In the genomic region with DNA sequence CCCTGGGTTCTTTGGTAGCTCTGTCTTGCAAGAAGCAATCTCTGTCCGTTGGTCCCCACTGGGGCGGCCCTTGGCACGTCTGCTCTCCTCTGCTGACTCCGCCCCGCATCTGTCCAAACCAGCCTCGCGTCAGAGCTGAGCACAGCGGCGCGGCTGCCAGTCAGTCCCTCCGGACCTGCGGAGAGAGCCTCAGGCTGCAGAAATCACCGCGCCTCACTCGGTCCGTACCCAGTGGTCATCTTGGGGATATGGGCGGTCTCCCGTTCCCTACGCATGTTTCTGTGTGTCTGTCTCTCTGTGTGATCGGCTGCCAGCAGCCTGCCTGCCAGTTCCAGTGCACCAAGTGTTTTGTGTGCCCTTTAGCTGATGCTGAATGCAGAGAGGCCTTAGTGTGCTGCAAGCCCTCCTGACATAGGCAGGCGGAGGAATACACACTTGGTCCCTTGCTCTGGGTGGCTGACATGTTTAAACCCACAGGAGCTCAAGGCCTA, we compare ENCODE assay signal across 8 mouse cellular contexts. TPM values are rescaled to one million over a fixed set of nuclear protein-coding genes. Genes with fewer than 3 reads are reported as not detected.
DNase-seq lines count a peak whose midpoint lies in the region; ATAC-seq and TF ChIP-seq lines count a peak whose summit lies in the region.

A gene (plus strand): TSS at position 116 of the 491 bp plus-strand sequence.

- peak; percentile 90 for DNase-seq in brain, adult 2 months (ENCODE audit: low read depth, low spot score)
- peak; percentile 87 for DNase-seq in embryonic facial prominence, embryonic 14.5 days (ENCODE audit: low spot score)
- DNase-seq in heart, adult 9 months (ENCODE audit: low spot score in 2 of 2), result peak; percentile 27 to 59
- peak; percentile 69 for DNase-seq in limb, embryonic 11.5 days (ENCODE audit: low spot score)
- peak; percentile 51 for DNase-seq in stomach, postnatal 0 days (ENCODE audit: low spot score)

- H3K4me3 ChIP-seq in embryonic facial prominence, embryonic 14.5 days (ENCODE audit: low read depth, low read length), result peak within 1 kb of the TSS; percentile 43
- peak within 1 kb of the TSS; percentile 36 for H3K4me3 ChIP-seq in kidney, embryonic 14.5 days (ENCODE audit: low read length)
- H3K4me3 ChIP-seq in limb, embryonic 11.5 days (ENCODE audit: low read depth, low read length), result peak within 1 kb of the TSS; percentile 31
- peak within 1 kb of the TSS; percentile 47 for H3K4me3 ChIP-seq in midbrain, embryonic 15.5 days
- peak within 1 kb of the TSS; percentile 30 for H3K4me3 ChIP-seq in stomach, postnatal 0 days (ENCODE audit: low read depth, low read length)

- H3K9ac ChIP-seq in embryonic facial prominence, embryonic 14.5 days (ENCODE audit: low read depth, low read length), result peak within 1 kb of the TSS; percentile 66
- peak within 1 kb of the TSS; percentile 40; the same call in 1 of the 2 replicates for H3K9ac ChIP-seq in kidney, embryonic 14.5 days (ENCODE audit: low read depth, low read length)
- peak within 1 kb of the TSS; percentile 45; the same call in 1 of the 2 replicates for H3K9ac ChIP-seq in limb, embryonic 11.5 days (ENCODE audit: low read length)
- peak within 1 kb of the TSS; percentile 51 for H3K9ac ChIP-seq in midbrain, embryonic 15.5 days
- 0 out of 2 replicates have a peak within 1 kb of the TSS, but pooled peaks have one; percentile 43 for H3K9ac ChIP-seq in stomach, postnatal 0 days (ENCODE audit: low read length)

- no peaks in the 10 kb centered on the region for H3K27me3 ChIP-seq in embryonic facial prominence, embryonic 14.5 days (replicated peaks; ENCODE audit: control insufficient read depth, insufficient read depth, low read length)
- H3K27me3 ChIP-seq in kidney, embryonic 14.5 days (ENCODE audit: control insufficient read depth, insufficient read depth, low read length), result no peaks in the 10 kb centered on the region
- H3K27me3 ChIP-seq in limb, embryonic 11.5 days (ENCODE audit: control insufficient read depth, insufficient read depth, low read length), result no peaks in the 10 kb centered on the region
- no peaks in the 10 kb centered on the region for H3K27me3 ChIP-seq in midbrain, embryonic 15.5 days (replicated peaks)
- H3K27me3 ChIP-seq in stomach, postnatal 0 days (ENCODE audit: control insufficient read depth, insufficient read depth, low read length), result no peaks in the 10 kb centered on the region

- WGBS in embryonic facial prominence, embryonic 14.5 days, result 9% methylated on average over 19 of the region's 21 CpGs
- 17% methylated on average over 21 of the region's 21 CpGs for WGBS in kidney, embryonic 14.5 days
- WGBS in limb, embryonic 11.5 days, result 3% methylated on average over 21 of the region's 21 CpGs
- 14% methylated on average over 21 of the region's 21 CpGs for WGBS in midbrain, embryonic 15.5 days
- 8% methylated on average over 20 of the region's 21 CpGs for WGBS in stomach, postnatal 0 days

- no peaks in the 10 kb centered on the region for H3K9me3 ChIP-seq in embryonic facial prominence, embryonic 14.5 days (ENCODE audit: control insufficient read depth, low read length)
- no peaks in the 10 kb centered on the region for H3K9me3 ChIP-seq in kidney, embryonic 14.5 days (ENCODE audit: control insufficient read depth, low read length)
- no peaks in the 10 kb centered on the region for H3K9me3 ChIP-seq in limb, embryonic 11.5 days (ENCODE audit: control insufficient read depth, low read length)
- no peaks in the 10 kb centered on the region for H3K9me3 ChIP-seq in midbrain, embryonic 15.5 days
- H3K9me3 ChIP-seq in stomach, postnatal 0 days (ENCODE audit: control insufficient read depth, low read length), result no peaks in the 10 kb centered on the region

- H3K4me2 ChIP-seq in embryonic facial prominence, embryonic 14.5 days (ENCODE audit: low read depth, low read length), result peak within 1 kb of the TSS; percentile 48
- peak within 1 kb of the TSS; percentile 41 for H3K4me2 ChIP-seq in kidney, embryonic 14.5 days (replicated peaks; ENCODE audit: low read depth, low read length)
- H3K4me2 ChIP-seq in limb, embryonic 11.5 days (ENCODE audit: low read depth, severe bottlenecking), result peak within 1 kb of the TSS; percentile 41
- peak within 1 kb of the TSS; percentile 46 for H3K4me2 ChIP-seq in midbrain, embryonic 15.5 days
- peak within 1 kb of the TSS; percentile 42 for H3K4me2 ChIP-seq in stomach, postnatal 0 days (replicated peaks; ENCODE audit: low read depth)

- H3K4me1 ChIP-seq in embryonic facial prominence, embryonic 14.5 days (ENCODE audit: control insufficient read depth, insufficient read depth, low read length), result no peaks in the 10 kb centered on the region
- no peaks in the 10 kb centered on the region for H3K4me1 ChIP-seq in kidney, embryonic 14.5 days (ENCODE audit: control insufficient read depth, insufficient read depth, low read length)
- H3K4me1 ChIP-seq in limb, embryonic 11.5 days (ENCODE audit: control insufficient read depth, insufficient read depth, low read length), result no peaks in the 10 kb centered on the region
- no peaks in the 10 kb centered on the region for H3K4me1 ChIP-seq in midbrain, embryonic 15.5 days
- no peaks in the 10 kb centered on the region for H3K4me1 ChIP-seq in stomach, postnatal 0 days (replicated peaks; ENCODE audit: control insufficient read depth, insufficient read depth)

- no peaks in the 10 kb centered on the region for H3K36me3 ChIP-seq in embryonic facial prominence, embryonic 14.5 days (ENCODE audit: control insufficient read depth, insufficient read depth, low read length)
- H3K36me3 ChIP-seq in kidney, embryonic 14.5 days (ENCODE audit: control insufficient read depth, insufficient read depth, low read length), result no peaks in the 10 kb centered on the region
- no peaks in the 10 kb centered on the region for H3K36me3 ChIP-seq in limb, embryonic 11.5 days (ENCODE audit: control insufficient read depth, insufficient read depth, low read length)
- H3K36me3 ChIP-seq in midbrain, embryonic 15.5 days (replicated peaks), result no peaks in the 10 kb centered on the region
- no peaks in the 10 kb centered on the region for H3K36me3 ChIP-seq in stomach, postnatal 0 days (ENCODE audit: control insufficient read depth, insufficient read depth, low read length)

- peak within 1 kb of the TSS; percentile 81 for H3K27ac ChIP-seq in embryonic facial prominence, embryonic 14.5 days (replicated peaks; ENCODE audit: low read depth, low read length)
- no peak within 1 kb of the TSS for H3K27ac ChIP-seq in kidney, embryonic 14.5 days (ENCODE audit: low read depth, low read length)
- no peak within 1 kb of the TSS for H3K27ac ChIP-seq in limb, embryonic 11.5 days (replicated peaks; ENCODE audit: low read depth, low read length)
- H3K27ac ChIP-seq in midbrain, embryonic 15.5 days, result peak within 1 kb of the TSS; percentile 94
- H3K27ac ChIP-seq in stomach, postnatal 0 days (replicated peaks), result 0 out of 2 replicates have a peak within 1 kb of the TSS, but pooled peaks have one; percentile 30

- TF ChIP-seq CTCF in stomach, postnatal 0 days (IDR thresholded peaks at IDR 0.05; ENCODE audit: low read depth), result no peak

- TF ChIP-seq EP300 in stomach, postnatal 0 days (optimal IDR thresholded peaks at IDR 0.05), result no peak

- peak; percentile 98 for ATAC-seq in embryonic facial prominence, embryonic 14.5 days (ENCODE audit: low read depth)
- ATAC-seq in kidney, embryonic 14.5 days (ENCODE audit: low FRiP score, low TSS enrichment), result peak; percentile 99
- ATAC-seq in limb, embryonic 11.5 days (ENCODE audit: insufficient number of reproducible peaks, low FRiP score, low TSS enrichment, low read depth), result peak; percentile 82
- ATAC-seq in midbrain, embryonic 15.5 days (replicated peaks), result peak; percentile 99
- peak; percentile 80 for ATAC-seq in stomach, postnatal 0 days (ENCODE audit: low FRiP score, low TSS enrichment)
- ATAC-seq in inflammation-experienced regulatory T-cells, adult 6 months, result no peak

RNA-seq across cellular contexts. Expression of the gene that starts here (rescaled TPM):
- 0.59 and 0.67 TPM in 2 replicates for polyA plus RNA-seq in embryonic facial prominence, embryonic 14.5 days (2014; fragmentation: Nextera tagmentation; extraction: Ambion mirVana)
- polyA plus RNA-seq in kidney, embryonic 14.5 days (2014; fragmentation: Nextera tagmentation; extraction: Ambion mirVana), result 0.20 and 0.40 TPM in 2 replicates
- 0.32 and 0.54 TPM in 2 replicates for polyA plus RNA-seq in limb, embryonic 11.5 days (2014; fragmentation: Nextera tagmentation; extraction: Ambion mirVana)
- 1.4 and 1.7 TPM in 2 replicates for polyA plus RNA-seq in midbrain, embryonic 15.5 days (2015; fragmentation: Nextera tagmentation; extraction: Ambion mirVana)
- 0.07 and 0.11 TPM in 2 replicates for polyA plus RNA-seq in stomach, postnatal 0 days (2015; fragmentation: Nextera tagmentation; extraction: Ambion mirVana)
- polyA plus RNA-seq in inflammation-experienced regulatory T-cells, adult 6 months (2017; shearing (Covaris generic)), result not detected

Comparison
In these comparisons a context has a peak if more than half of its experiments do, and no peak if none do; other contexts are left out.
1. Peak in DNase-seq, ATAC-seq, H3K4me3 ChIP-seq, H3K27ac ChIP-seq, H3K9ac ChIP-seq and H3K4me2 ChIP-seq in embryonic facial prominence, embryonic 14.5 days; RNA of the gene not detected or under 1 TPM.
2. Peak in ATAC-seq, H3K4me3 ChIP-seq, H3K9ac ChIP-seq and H3K4me2 ChIP-seq in kidney, embryonic 14.5 days; RNA of the gene not detected or under 1 TPM.
3. Peak in DNase-seq, ATAC-seq, H3K4me3 ChIP-seq, H3K9ac ChIP-seq and H3K4me2 ChIP-seq in limb, embryonic 11.5 days; RNA of the gene not detected or under 1 TPM.
4. Peak in DNase-seq, ATAC-seq, H3K4me3 ChIP-seq, H3K27ac ChIP-seq, H3K9ac ChIP-seq and H3K4me2 ChIP-seq in stomach, postnatal 0 days; RNA of the gene not detected or under 1 TPM.